Mouse (Mus musculus) heart, postnatal 25 days (tissue): ENCODE results near the gene Cyp4f17. TPM values are rescaled to one million over a fixed set of nuclear protein-coding genes. Genes with fewer than 3 reads are reported as not detected.
"Not testable (repeated sequence)": the region's sequence is repeated elsewhere in the genome, so short reads cannot be mapped to it uniquely, and the experiment has no call there.

Experiments used
- DNase-seq: peaks from one replicate; pipeline ENCODE4 v3.0.0; 2022; ENCODE audit warnings: low spot score
- intact Hi-C: fragments of 180-260 bp; cut with DNase I; formaldehyde crosslinking; loops from one replicate; pipeline ENCODE4 v1.15.1; 2025
- total RNA-seq, 2 experiments: library from RNA; stranded (reverse); gene quantifications; 2 replicates each; pipeline ENCODE4 v1.2.3; 2021

Cyp4f17 gene
- total RNA-seq, 2 experiments from 2014 or later: 5.4 to 7.4 TPM

DNA sequence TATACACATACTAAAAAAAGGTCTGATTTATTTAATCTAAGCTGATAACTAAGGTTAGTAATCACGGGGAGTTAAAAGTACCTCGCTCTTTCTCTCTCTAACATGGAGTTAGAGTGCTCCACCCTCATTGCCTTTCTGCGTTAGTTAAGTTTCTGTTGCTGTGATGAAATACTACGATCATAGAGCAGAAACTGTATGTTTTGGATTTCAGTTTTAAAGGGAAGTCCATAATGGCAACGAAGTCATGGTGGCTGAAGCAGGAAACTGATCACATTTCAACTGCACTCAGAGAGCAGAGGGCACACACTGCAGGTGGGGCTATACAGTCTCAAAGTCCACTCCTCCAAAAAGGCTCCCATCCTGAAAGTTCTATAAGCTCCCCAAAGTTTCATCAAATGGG is 17.0 kb downstream of the Cyp4f17 start:
- intact Hi-C loops: loop anchor here (10.0 kb wide), 1 partner anchor 112 kb away; no protein-coding TSS in a partner anchor
- no peak for DNase-seq

DNA sequence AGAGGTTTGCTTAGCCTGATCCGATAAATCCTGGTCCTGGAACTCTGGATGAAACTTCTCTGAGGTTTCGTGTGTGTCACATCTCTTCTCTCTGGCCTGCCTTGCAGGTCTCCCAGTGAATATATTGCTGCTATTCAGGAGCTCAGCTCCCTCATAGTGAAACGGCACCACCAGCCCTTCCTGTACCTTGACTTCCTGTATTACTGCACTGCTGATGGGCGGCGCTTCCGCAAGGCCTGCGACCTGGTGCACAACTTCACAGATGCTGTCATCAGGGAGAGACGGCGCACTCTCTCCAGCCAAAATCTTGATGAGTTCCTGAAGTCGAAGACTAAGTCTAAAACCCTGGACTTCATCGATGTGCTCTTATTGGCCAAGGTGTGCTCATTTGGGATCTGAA is 18.0 kb downstream of the Cyp4f17 start:
- intact Hi-C loops: loop anchor here (10.0 kb wide), 1 partner anchor 111 kb away; no protein-coding TSS in a partner anchor
- no peak for DNase-seq

DNA sequence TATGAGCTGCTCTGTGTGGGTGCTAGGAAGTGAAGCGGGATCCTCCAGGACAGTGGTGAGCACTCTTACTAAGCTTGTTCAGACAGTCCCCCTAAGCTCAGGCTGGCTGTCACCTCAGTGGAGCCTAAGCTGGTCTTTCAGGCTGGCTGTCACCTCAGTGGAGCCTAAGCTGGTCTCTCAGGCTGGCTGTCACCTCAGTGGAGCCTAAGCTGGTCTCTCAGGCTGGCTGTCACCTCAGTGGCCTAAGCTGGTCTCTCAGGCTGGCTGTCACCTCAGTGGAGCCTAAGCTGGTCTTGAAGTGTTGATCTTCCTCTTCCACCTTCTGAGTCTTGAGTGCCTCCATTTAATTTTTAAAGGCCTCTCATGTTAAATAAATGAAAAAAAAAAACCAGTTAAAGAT is 20.5 kb downstream of the Cyp4f17 start:
- intact Hi-C loops: loop anchor here (5.0 to 10.0 kb wide), 2 partner anchors 108 to 426 kb away; no protein-coding TSS in a partner anchor
- DNase-seq: not testable (repeated sequence)

DNA sequence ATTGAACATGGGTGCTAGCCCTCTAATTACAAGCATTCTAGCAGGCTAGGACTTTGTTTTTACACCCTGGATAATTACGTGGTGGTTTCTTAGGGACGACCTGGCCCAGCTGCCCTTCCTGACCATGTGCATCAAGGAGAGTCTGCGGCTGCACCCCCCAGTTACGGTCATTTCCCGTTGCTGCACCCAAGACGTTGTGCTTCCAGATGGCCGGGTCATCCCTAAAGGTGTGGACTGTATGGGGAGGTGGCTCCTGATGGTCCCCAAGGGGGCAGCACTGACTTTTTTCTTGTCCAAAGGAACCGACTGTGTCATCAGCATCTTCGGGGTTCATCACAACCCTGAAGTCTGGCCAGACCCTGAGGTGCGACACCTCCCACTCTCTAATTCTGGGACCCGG is 21.9 kb downstream of the Cyp4f17 start:
- intact Hi-C loops: loop anchor here (1.0 to 10.0 kb wide), 3 partner anchors 107 to 425 kb away; no protein-coding TSS in a partner anchor
- no peak for DNase-seq

DNA sequence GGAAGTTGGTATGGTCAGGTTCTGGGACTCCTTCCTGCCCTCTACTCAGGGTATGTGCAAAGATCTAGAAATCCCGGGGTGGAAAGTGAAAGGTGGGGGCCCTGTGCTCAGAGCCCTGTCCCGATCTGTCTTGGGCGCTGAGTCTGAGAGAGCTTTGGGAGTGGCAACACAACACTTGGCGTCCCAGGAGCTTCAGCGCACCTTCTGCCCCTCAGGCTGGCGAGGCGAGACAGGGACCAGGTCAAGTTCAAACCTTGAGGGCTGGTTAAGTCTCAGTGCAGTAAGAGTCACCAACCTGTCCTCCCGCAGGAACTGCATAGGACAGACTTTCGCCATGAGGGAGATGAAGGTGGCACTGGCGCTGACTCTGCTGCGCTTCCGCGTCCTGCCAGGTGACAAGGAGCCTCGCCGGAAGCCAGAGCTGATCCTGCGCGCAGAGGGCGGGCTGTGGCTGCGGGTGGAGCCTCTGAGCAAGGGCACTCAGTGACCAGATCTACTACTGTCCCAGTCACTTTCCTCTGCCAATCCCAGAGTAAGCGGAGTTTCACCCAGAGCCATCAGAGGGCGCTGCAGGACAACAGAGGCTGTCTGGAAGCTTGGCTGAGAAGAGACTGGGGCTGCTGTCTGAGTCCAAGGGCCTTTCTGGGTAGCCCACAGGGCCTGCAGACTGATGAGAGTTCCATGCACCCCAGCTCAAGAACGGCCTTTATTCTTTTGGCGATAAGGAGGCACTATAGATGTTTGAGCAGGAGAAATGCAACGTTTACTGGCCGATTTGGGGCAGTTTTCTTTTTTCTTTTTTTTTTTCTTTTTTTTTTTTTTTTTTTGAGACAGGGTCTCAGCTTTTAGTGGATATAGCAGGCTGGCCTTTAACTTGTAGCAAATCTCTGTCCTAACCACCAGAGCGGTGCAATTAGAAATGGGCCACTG is 22.8 kb downstream of the Cyp4f17 start:
- intact Hi-C loops: loop anchor here (1.0 to 10.0 kb wide), 3 partner anchors 106 to 424 kb away; no protein-coding TSS in a partner anchor

DNA sequence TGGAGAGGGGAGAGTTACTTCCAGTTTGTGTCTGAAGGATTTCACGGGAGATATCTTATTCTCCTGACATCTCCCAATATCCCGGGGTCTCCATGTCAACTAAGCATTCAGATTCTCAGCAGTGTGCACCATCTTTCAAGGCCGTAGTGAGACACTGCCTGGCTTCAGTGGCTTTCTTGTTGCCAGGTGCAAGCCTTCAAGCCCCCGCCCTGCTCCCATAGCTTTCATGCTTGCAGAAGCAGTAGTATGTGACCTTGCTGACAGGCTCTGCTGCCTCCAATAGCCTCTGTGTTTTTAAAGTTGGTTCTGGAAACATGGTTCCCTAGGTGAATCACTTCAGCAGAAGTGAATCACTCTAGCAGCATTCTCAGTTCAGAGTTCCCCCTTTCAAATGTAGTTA is 26.5 kb downstream of the Cyp4f17 start:
- intact Hi-C loops, DNase-seq: not testable (repeated sequence)

More for the DNA sequence above, 22.8 kb downstream of the Cyp4f17 start:
- peak; percentile 64 for DNase-seq

DNA sequence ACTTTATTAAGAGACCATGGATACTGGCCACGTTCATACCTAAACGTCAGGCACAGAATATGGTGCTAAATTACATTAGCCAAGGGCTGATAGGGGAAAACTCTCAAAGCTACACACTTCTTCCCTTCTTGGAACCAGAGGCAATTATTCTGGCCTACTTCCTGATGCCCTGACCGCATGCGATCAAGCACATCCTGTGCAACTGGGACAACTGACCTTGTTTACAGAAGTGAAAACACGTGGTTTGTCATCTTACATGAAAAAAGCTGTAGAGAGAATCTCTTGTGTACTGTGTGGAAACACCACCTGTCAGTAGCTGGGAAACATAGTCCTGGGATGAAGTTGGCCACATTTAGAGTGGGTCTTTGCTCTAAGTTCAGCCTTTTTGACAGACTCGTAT is 28.2 kb downstream of the Cyp4f17 start:
- no peak for DNase-seq
- intact Hi-C loops: no loop called here

DNA sequence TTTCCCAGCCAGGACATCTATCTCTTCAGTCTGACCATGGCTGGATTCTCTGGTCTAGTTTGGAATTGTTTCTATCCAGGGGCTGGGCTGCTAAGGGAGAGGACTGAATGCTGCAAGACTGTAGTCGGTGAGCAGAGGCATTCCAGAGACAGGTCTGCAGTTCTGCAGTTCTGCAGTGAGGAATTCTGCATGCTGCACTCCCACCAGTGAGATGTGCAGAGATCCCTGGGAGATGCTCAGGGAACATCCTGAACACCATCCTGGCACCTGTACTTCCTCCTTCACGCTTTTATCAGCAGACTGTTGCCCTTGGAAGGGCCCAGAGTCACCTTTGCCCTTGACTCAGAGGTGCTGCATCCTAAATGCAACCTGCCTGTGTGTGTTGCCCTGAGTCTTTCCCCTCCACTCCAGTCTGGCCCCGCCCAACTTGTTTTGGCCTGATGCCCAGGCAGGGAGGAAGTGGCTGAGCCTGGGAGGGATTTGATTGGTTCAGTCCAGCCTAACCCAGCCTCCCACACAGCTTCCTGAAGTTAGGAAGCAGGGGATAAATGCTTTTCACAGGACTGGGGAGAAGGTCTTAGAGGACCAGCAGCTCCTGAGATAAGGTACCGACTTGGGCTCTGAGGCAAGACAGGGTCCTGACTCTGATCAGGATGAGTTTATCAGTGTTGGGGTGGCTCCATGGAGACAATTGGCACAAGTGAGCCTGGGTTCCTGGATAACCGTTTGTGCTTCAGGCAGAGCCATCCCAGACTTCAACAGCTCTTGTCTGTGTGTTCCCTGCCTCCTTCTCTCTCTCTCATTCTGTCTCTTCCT is 30.4 kb downstream of the Cyp4f17 start, which contains the start of gene Cyp4f16:
TSS of gene Cyp4f16 (plus strand) at position 508 of the 816 bp plus-strand sequence.
- peak; percentile 86 for DNase-seq
- intact Hi-C loops: not testable (repeated sequence)

DNA sequence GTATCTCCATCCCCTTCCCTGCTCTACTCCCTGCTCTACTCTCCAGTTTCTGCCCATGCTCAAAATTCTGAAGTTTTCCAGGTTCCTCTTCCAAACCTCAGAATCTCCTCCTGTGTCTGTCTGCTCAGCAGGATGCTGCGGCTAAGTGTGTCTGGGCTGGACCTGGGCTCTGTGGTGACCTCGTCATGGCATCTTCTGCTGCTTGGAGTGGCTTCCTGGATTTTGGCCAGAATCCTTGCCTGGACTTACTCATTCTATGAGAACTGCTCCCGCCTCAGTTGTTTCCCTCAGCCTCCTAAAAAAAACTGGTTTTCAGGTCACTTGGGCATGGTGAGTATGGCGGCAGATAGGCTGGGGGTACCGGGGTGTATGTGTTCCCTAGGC is 31.0 kb downstream of the Cyp4f17 start:
- intact Hi-C loops: no loop called here
- no peak for DNase-seq

DNA sequence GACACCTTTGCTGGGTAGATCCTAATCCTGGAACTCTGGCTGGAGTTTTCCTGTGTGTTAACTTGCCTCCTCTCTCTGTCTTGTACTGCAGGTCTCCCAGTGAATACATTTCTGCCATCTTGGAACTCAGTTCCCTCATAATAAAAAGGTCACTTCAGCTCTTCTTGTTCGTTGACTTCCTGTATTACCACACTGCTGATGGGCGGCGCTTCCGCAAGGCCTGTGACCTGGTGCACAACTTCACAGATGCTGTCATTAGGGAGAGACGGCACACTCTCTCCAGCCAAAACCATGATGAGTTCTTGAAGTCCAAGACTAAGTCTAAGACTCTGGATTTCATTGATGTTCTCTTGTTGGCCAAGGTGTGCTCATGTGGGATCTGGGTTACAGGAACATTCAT is 38.9 kb downstream of the Cyp4f17 start:
- DNase-seq, intact Hi-C loops: not testable (repeated sequence)

DNA sequence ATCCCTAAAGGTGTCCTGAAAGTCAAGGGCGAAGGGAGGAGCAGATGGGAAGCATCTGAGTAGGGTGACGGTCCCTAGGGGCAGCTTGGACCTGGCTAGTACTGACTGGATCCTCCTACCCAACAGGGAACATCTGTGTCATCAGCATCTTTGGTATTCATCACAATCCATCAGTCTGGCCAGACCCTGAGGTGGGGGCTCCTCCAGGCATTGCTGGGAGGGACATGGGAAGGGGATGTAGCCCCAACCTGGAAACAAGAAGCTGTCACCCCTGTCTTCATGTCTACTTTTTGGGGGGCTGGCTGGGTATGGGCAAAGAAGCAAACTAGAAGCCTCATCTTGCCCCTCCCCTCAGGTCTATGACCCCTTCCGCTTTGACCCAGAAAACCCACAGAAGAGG is 44.5 kb downstream of the Cyp4f17 start:
- intact Hi-C loops, DNase-seq: not testable (repeated sequence)

DNA sequence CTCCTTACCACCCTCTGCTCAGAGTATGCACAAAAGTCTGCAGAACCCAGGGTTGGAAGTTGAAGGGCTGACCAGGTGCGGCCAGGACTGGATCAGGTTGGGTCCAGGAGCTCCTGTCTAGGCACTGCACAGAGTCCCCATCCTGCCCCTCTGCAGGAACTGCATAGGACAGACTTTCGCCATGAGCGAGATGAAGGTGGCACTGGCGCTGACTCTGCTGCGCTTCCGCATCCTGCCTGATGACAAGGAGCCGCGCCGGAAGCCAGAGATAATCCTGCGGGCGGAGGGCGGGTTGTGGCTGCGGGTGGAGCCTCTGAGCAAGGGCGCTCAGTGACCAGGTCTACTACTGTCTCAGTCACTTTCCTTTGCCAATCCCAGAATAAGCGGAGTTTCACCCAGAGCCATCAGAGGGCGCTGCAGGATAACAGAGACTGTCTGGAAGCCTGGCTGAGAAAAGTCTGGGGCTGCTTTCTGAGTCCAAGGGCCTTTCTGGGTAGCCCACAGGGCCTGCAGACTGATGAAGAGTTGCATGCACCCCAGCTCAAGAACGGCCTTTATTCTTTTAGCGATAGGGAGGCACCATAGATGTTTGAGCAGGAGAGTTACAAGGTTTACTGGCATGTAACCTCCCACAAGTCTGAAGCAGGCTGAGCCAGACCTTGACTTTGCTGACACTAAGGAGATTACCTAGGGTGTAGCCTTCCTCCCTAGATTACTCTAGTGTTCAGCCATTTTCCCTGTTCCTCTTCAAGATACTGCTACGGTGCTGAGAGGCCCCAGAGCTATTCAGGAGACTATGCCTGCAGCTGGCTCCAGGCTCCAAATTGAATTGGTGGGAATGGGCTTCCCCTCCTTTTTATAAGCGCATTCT is 45.3 kb downstream of the Cyp4f17 start:
- no peak for DNase-seq
- intact Hi-C loops: loop anchor here (1.0 kb wide), 1 partner anchor 129 kb away; no protein-coding TSS in a partner anchor

DNA sequence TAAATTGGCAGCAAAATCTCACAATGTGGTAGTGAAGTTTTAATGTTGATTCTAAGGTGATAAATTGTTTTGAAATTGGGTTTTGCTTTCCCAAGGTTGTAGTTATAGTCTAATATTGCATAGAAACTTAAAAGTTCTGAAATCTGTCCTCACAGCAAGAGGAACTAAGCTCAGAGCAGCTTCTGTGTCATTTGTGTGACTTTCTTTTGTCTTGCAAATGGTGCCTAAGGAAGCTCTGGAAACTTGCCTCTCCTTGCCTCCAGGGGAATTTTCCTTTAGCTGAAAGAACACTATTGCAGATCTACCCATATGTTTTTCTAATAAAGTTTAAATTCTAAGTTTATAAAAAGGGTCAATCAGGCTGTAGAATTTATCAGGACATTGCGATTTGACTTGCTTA is 47.2 kb downstream of the Cyp4f17 start:
- DNase-seq, intact Hi-C loops: not testable (repeated sequence)

DNA sequence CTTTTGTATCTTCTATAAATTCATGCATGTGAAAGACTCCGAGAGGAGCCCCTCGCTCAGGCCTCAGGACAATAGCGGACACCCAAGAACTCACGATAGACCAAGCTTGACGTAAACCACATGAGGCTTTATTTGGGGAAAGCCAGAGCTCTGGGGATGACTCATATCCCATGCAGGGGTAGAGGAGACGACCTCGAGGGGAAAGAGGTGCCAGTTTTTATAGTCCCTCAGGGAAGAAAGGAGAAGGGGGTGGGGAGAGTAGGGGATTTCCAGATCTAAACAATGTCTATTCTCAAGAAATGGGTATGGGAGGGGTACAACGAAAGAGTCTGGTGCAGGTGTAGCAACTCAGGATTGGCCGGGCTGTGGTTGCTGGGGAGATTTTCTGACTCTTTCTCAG is 48.5 kb downstream of the Cyp4f17 start:
- DNase-seq, intact Hi-C loops: not testable (repeated sequence)

DNA sequence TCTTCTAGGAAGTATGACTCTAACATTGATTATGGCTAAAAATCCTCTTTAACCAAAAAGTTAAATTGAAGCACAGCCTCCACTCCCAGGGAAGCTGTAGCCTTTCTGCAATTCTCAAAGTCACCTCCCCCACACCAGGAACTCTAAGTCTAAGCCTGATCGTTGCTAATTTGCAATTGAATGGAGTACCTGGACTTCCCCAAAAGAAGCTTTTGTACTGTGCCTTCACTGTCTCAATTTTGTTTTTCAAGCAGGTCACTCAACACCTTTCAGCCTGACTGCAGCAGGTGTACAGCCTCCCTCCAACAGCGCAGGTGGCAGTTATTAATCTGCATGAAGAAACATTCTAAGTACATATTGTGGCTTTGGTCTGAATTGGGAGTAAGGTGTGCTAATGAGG is 57.5 kb downstream of the Cyp4f17 start:
- DNase-seq, intact Hi-C loops: not testable (repeated sequence)

DNA sequence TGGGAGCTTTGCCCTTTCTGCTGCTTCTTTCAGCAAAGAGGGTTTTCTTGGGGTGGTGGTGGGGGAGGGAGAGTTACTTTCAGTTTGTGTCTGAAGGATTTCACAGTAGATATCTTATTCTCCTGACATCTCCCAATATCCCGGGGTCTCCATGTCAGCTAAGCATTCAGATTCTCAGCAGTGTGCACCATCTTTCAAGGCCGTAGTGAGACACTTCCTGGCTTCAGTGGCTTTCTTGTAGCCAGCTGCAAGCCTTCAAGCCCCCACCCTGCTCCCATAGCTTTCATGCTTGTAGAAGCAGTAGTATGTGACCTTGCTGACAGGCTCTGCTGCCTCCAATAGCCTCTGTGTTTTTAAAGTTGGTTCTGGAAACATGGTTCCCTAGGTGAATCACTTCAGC is 67.4 kb downstream of the Cyp4f17 start:
- intact Hi-C loops, DNase-seq: not testable (repeated sequence)

DNA sequence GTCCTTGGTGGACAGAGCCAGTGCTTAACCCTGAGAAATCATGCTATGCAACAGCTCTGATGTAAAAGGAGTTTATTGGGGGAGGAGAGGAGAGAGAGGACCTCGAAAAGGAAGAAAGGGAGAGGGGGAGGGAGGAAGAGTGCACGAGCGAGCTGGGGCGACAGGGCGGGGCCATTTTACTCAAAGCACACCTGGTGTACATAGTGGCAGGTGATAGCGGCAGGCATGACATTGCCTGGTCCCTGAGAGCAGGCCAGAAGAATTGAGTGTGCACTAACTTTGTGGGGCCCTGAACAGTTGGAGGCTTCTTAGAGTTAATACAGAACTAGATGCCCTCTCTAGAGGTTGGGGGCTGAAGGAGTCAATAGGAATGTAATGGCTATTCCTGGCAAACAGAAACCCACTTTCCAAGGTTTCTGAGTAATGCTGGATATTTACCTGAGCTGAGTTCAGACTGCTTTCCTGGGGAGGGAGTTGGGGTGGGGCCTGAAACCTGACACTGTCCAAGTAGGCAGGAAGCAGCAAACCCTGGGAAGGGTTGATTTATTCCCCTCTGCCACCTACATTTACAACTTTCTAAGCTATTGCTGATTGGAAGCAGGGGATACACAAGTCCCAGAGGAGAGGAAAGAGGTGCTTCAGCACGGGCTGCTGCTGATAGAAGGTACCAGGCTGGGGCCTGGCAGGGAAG is 71.8 kb downstream of the Cyp4f17 start:
- no peak for DNase-seq
- intact Hi-C loops: no loop called here
